Mouse (Mus musculus) macrophage (primary cell): Measurements from ENCODE around the gene Adi1. TPM values are rescaled to one million over a fixed set of nuclear protein-coding genes. Genes with fewer than 3 reads are reported as not detected.
A peak's percentile ranks its signal among the peaks of the same experiment; 100 is the strongest.

Experiments
- H3K27ac ChIP-seq: fragments of 350-480 bp; formaldehyde crosslinking; 2 replicates; pipeline ENCODE4 v1.9.0; 2021
- H3K36me3 ChIP-seq: fragments of 350-480 bp; formaldehyde crosslinking; 2 replicates; pipeline ENCODE4 v1.9.0; 2021; ENCODE audit errors: inconsistent target
- H3K4me3 ChIP-seq: fragments of 350-480 bp; formaldehyde crosslinking; 2 replicates; pipeline ENCODE4 v1.9.0; 2021; ENCODE audit errors: inconsistent target
- H3K79me2 ChIP-seq: fragments of 350-480 bp; formaldehyde crosslinking; 2 replicates; pipeline ENCODE4 v1.9.0; 2021; ENCODE audit errors: inconsistent target
- WGBS: methylation state at CpG from one replicate; pipeline ENCODE4 v1.1.7; 2026; ENCODE audit warnings: inconsistent platforms; ENCODE audit not compliant: missing documents; 5-methylcytosine and 5-hydroxymethylcytosine counted together
- polyA plus RNA-seq: library from polyadenylated mRNA; stranded (reverse); fragments of 250-400 nt; gene quantifications from 3 replicates; pipeline ENCODE4 v1.2.4, GENCODE M21; 2018; ENCODE audit warnings: inconsistent platforms
- total RNA-seq, 78 experiments: library from RNA; depleted of rRNA; stranded (reverse); fragments of 250-400 nt; gene quantifications; 1 replicate in 9 of 78; 2 replicates in 24 of 78; 3 replicates in 43 of 78; 4 replicates in 2 of 78; pipeline ENCODE4 v1.2.4; 2018; ENCODE audit warnings: inconsistent platforms in 56 of 78

The Adi1 gene
- total RNA-seq (2018; cell fraction: chromatin; rRNA removed) = 10 to 100 TPM in 12 of 26 experiments, 1 to 10 TPM in 14; 1.0 to 35.2 (median 8.8) TPM
- 10 to 100 TPM; 29.8 to 85.7 (median 47.3) TPM for total RNA-seq (2018; cell fraction: cytosol; rRNA removed)
- 10 to 100 TPM in 20 of 26 experiments, 1 to 10 TPM in 6; 5.4 to 49.3 (median 15.5) TPM for total RNA-seq (2018; cell fraction: nucleus; rRNA removed)
- 40.2 to 88.4 TPM (median 71.6 TPM) in 3 replicates for polyA plus RNA-seq

GRCm38 (mm10) chr12:28675121-28675924 is at the start of gene Adi1:
Gene Adi1, plus strand, starts transcription at chr12:28675231.
- Histone ChIP-seq H3K36me3 (peaks cover 19% of the 10 kb centered on the region; the same call in 1 of the 2 replicates), H3K79me2 (peaks cover 34% of the 10 kb centered on the region), H3K27ac (peak within 1 kb of the TSS; percentile 87), H3K4me3 (peak within 1 kb of the TSS; percentile 64)
- WGBS = 1% methylated on average over 47 of the region's 53 CpGs

- Histone ChIP-seq H3K27ac (no peak overlapping the region), H3K36me3 (peaks cover 8% of the 10 kb centered on the region), H3K79me2 (no peaks in the 10 kb centered on the region), H3K4me3 (no peak overlapping the region)
- WGBS = 89% methylated on average over 7 of the region's 7 CpGs
Measured at GRCm38 (mm10) chr12:28625407-28625806, 49.6 kb upstream of the Adi1 start.

- WGBS = 51% methylated on average over 4 of the region's 4 CpGs
- peaks cover under 1% of the 10 kb centered on the region; the same call in 1 of the 2 replicates for H3K79me2 ChIP-seq
- H3K4me3 ChIP-seq = no peak overlapping the region
- H3K27ac ChIP-seq = no peak overlapping the region
- peaks cover 24% of the 10 kb centered on the region for H3K36me3 ChIP-seq
Measured at GRCm38 (mm10) chr12:28627092-28627491, 47.9 kb upstream of the Adi1 start.

- H3K27ac ChIP-seq = no peak overlapping the region
- H3K79me2 ChIP-seq = peaks cover 13% of the 10 kb centered on the region
- no peak overlapping the region for H3K4me3 ChIP-seq
- H3K36me3 ChIP-seq = peaks cover 37% of the 10 kb centered on the region
- 100% methylated on average over 2 of the region's 2 CpGs for WGBS
Measured at GRCm38 (mm10) chr12:28628436-28628835, 46.6 kb upstream of the Adi1 start.

- Histone ChIP-seq H3K36me3 (peaks cover 38% of the 10 kb centered on the region), H3K27ac (peak overlapping the region; percentile 67), H3K79me2 (peaks cover 35% of the 10 kb centered on the region), H3K4me3 (peak overlapping the region; percentile 77)
- 2% methylated on average over 23 of the region's 23 CpGs for WGBS
Measured at GRCm38 (mm10) chr12:28635058-28635534, 39.9 kb upstream of the Adi1 start.

- Histone ChIP-seq H3K4me3 (peak within 1 kb of the TSS; percentile 77), H3K27ac (peak within 1 kb of the TSS; percentile 67), H3K36me3 (peaks cover 31% of the 10 kb centered on the region), H3K79me2 (peaks cover 35% of the 10 kb centered on the region)
- 6% methylated on average over 67 of the region's 69 CpGs for WGBS
Measured at GRCm38 (mm10) chr12:28635535-28636476, 39.2 kb upstream of the Adi1 start, which contains the start of gene Rps7. Gene Rps7, minus strand, starts transcription at chr12:28635953.

- peak overlapping the region; percentile 77 for H3K4me3 ChIP-seq
- peaks cover 35% of the 10 kb centered on the region for H3K79me2 ChIP-seq
- H3K36me3 ChIP-seq = peaks cover 24% of the 10 kb centered on the region
- peak overlapping the region; percentile 67 for H3K27ac ChIP-seq
- 87% methylated on average over 5 of the region's 6 CpGs for WGBS
Measured at GRCm38 (mm10) chr12:28636543-28636942, 38.5 kb upstream of the Adi1 start.

- Histone ChIP-seq H3K36me3 (peaks cover 2% of the 10 kb centered on the region; the same call in 1 of the 2 replicates), H3K79me2 (peaks cover 19% of the 10 kb centered on the region), H3K27ac (no peak overlapping the region), H3K4me3 (no peak overlapping the region)
- WGBS = 61% methylated on average over 2 of the region's 2 CpGs
Measured at GRCm38 (mm10) chr12:28638778-28639177, 36.3 kb upstream of the Adi1 start.

GRCm38 (mm10) chr12:28649141-28650110 is 25.6 kb upstream of the Adi1 start, which contains the start of gene Rnaseh1:
Gene Rnaseh1, plus strand, starts transcription at chr12:28649602.
- H3K4me3 ChIP-seq = peak within 1 kb of the TSS; percentile 94
- 3% methylated on average over 52 of the region's 52 CpGs for WGBS
- H3K36me3 ChIP-seq = no peaks in the 10 kb centered on the region; the same call in 1 of the 2 replicates
- H3K27ac ChIP-seq = peak within 1 kb of the TSS; percentile 56
- peaks cover 36% of the 10 kb centered on the region for H3K79me2 ChIP-seq

GRCm38 (mm10) chr12:28662628-28663027 is 12.4 kb upstream of the Adi1 start:
- Histone ChIP-seq H3K4me3 (no peak overlapping the region), H3K79me2 (no peaks in the 10 kb centered on the region), H3K27ac (no peak overlapping the region), H3K36me3 (peaks cover 26% of the 10 kb centered on the region)
- WGBS = 75% methylated on average over 2 of the region's 4 CpGs

- Histone ChIP-seq H3K27ac (no peak overlapping the region), H3K4me3 (no peak overlapping the region), H3K79me2 (no peaks in the 10 kb centered on the region), H3K36me3 (no peaks in the 10 kb centered on the region)
- 88% methylated on average over 4 of the region's 4 CpGs for WGBS
Measured at GRCm38 (mm10) chr12:28666734-28667133, 8.3 kb upstream of the Adi1 start.

- WGBS = 44% methylated on average over 7 of the region's 8 CpGs
- Histone ChIP-seq H3K4me3 (no peak overlapping the region), H3K36me3 (no peaks in the 10 kb centered on the region), H3K27ac (no peak overlapping the region), H3K79me2 (no peaks in the 10 kb centered on the region)
Measured at GRCm38 (mm10) chr12:28667287-28667686, 7.7 kb upstream of the Adi1 start.

- H3K79me2 ChIP-seq = peaks cover 34% of the 10 kb centered on the region
- H3K36me3 ChIP-seq = peaks cover 8% of the 10 kb centered on the region; the same call in 1 of the 2 replicates
- no peak overlapping the region for H3K27ac ChIP-seq
- peak overlapping the region; percentile 64; the same call in 1 of the 2 replicates for H3K4me3 ChIP-seq
- WGBS = 80% methylated on average over 8 of the region's 10 CpGs
Measured at GRCm38 (mm10) chr12:28674038-28674720, 852 bp upstream of the Adi1 start.
